Mouse (Mus musculus): ENCODE results near the gene Tmem135. TPM values are rescaled to one million over a fixed set of nuclear protein-coding genes. Genes with fewer than 3 reads are reported as not detected.

The Tmem135 gene
- polyA plus RNA-seq, 1 experiment: 203 TPM

DNA sequence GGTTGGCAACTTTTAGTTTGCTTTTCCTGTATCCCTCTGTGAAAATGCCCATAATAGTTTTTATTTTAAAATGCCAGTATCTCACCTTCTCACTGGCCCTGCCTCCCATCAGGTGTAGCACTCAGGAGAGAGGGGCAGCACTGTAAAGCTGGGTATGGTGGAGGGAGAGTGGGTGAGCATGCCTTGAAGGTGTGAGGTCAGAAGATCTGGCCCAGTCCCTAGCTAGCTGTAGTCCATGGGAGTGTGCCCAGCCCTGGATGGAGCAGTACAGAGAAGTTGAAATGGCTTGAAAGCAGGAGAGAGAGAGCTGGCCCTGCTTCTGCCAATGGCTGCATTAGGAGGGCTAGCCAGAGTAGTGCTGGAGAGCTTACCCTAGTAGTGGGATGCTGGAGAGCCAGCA, 202.1 kb downstream of the Tmem135 start:
- Histone ChIP-seq H3K4me1 (ENCODE audit: control insufficient read depth, insufficient read depth, insufficient read length, low read length) (0 out of 2 replicates have a peak, but pooled peaks cover 4% of the 10 kb centered on the region), H3K27ac (ENCODE audit: insufficient read depth, low read depth, low read length) (no peak overlapping the region), H3K36me3 (ENCODE audit: control insufficient read depth, insufficient read depth, low read length) (no peaks in the 10 kb centered on the region), H3K27me3 (ENCODE audit: control insufficient read depth, insufficient read depth, low read length) (no peaks in the 10 kb centered on the region), H3K4me3 (ENCODE audit: low read depth, low read length) (no peak overlapping the region)
- TF ChIP-seq POLR2A (IDR thresholded peaks at IDR 0.05; ENCODE audit: low read depth, low read length): no peak
- TF ChIP-seq CTCF (IDR thresholded peaks at IDR 0.05; ENCODE audit: extremely low read depth, insufficient read length, insufficient replicate concordance, low read depth, low read length): no peak

GRCm38 (mm10) chr7:89198499-89198898, 205.5 kb downstream of the Tmem135 start:
- Histone ChIP-seq H3K4me3 (ENCODE audit: low read depth, low read length) (no peak overlapping the region), H3K27me3 (ENCODE audit: control insufficient read depth, insufficient read depth, low read length) (no peaks in the 10 kb centered on the region), H3K27ac (ENCODE audit: insufficient read depth, low read depth, low read length) (no peak overlapping the region), H3K4me1 (ENCODE audit: control insufficient read depth, insufficient read depth, insufficient read length, low read length) (0 out of 2 replicates have a peak, but pooled peaks cover 4% of the 10 kb centered on the region), H3K36me3 (ENCODE audit: control insufficient read depth, insufficient read depth, low read length) (no peaks in the 10 kb centered on the region)
- TF ChIP-seq POLR2A (IDR thresholded peaks at IDR 0.05; ENCODE audit: low read depth, low read length) (no peak), CTCF (IDR thresholded peaks at IDR 0.05; ENCODE audit: extremely low read depth, insufficient read length, insufficient replicate concordance, low read depth, low read length) (no peak)
- WGBS: 95% methylated on average over 4 of the region's 4 CpGs

DNA sequence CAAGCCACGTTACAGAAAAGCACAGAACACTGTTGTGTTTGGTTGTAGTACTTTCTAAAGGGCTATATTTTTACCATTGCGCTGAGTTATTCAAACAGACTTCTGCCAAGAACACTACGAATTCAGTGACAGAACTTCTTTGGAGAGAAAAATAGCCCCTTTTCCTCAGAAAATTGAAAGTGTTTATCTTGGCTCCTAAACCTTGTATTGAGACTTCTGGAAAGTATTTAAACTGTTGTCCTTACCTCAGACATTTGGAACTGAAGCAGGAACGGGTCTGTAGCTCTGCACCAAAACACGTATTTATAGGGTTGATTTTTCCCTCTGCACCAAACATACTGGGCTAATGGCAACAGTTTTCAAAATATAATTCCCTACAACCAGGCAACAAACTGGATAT, 210.6 kb downstream of the Tmem135 start:
- H3K36me3 ChIP-seq (ENCODE audit: control insufficient read depth, insufficient read depth, low read length): no peaks in the 10 kb centered on the region
- no peaks in the 10 kb centered on the region for H3K4me1 ChIP-seq (ENCODE audit: control insufficient read depth, insufficient read depth, insufficient read length, low read length)
- no peaks in the 10 kb centered on the region for H3K27me3 ChIP-seq (ENCODE audit: control insufficient read depth, insufficient read depth, low read length)
- WGBS: 80% methylated on average over 5 of the region's 5 CpGs
- no peak for TF ChIP-seq POLR2A (IDR thresholded peaks at IDR 0.05; ENCODE audit: low read depth, low read length)
- no peak for TF ChIP-seq CTCF (IDR thresholded peaks at IDR 0.05; ENCODE audit: extremely low read depth, insufficient read length, insufficient replicate concordance, low read depth, low read length)
- H3K4me3 ChIP-seq (ENCODE audit: low read depth, low read length): no peak overlapping the region
- H3K27ac ChIP-seq (ENCODE audit: insufficient read depth, low read depth, low read length): no peak overlapping the region

DNA sequence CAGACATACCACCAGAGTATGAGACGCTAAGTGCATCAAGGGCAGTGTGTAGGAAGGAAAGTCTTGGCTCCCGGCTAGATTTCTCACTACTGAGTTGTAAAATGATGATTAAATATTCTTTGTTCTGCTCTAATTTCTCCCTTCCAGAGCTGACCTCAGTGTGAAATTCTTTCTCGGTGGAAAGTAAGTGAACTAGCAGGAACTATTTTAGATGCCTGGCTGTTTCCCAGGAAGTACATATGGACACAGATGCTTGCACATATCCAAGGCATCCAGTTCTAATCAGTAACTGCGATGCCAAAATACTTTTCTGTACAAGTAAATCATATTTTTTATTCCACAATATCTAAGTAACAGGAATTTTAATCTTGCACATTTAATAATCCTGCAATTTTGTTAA, 220.1 kb downstream of the Tmem135 start:
- Histone ChIP-seq H3K27ac (ENCODE audit: insufficient read depth, low read depth, low read length) (no peak overlapping the region), H3K27me3 (ENCODE audit: control insufficient read depth, insufficient read depth, low read length) (no peaks in the 10 kb centered on the region), H3K4me3 (ENCODE audit: low read depth, low read length) (no peak overlapping the region), H3K36me3 (ENCODE audit: control insufficient read depth, insufficient read depth, low read length) (no peaks in the 10 kb centered on the region), H3K4me1 (ENCODE audit: control insufficient read depth, insufficient read depth, insufficient read length, low read length) (no peaks in the 10 kb centered on the region)
- 78% methylated on average over 4 of the region's 4 CpGs for WGBS
- TF ChIP-seq POLR2A (IDR thresholded peaks at IDR 0.05; ENCODE audit: low read depth, low read length) (no peak), CTCF (IDR thresholded peaks at IDR 0.05; ENCODE audit: extremely low read depth, insufficient read length, insufficient replicate concordance, low read depth, low read length) (no peak)

- no peak for TF ChIP-seq POLR2A (IDR thresholded peaks at IDR 0.05; ENCODE audit: low read depth, low read length)
- TF ChIP-seq CTCF (IDR thresholded peaks at IDR 0.05; ENCODE audit: extremely low read depth, insufficient read length, insufficient replicate concordance, low read depth, low read length): no peak
- no peak overlapping the region for H3K4me3 ChIP-seq (ENCODE audit: low read depth, low read length)
- H3K27ac ChIP-seq (ENCODE audit: insufficient read depth, low read depth, low read length): no peak overlapping the region
- H3K27me3 ChIP-seq (ENCODE audit: control insufficient read depth, insufficient read depth, low read length): no peaks in the 10 kb centered on the region
- no peaks in the 10 kb centered on the region for H3K4me1 ChIP-seq (ENCODE audit: control insufficient read depth, insufficient read depth, insufficient read length, low read length)
- no peaks in the 10 kb centered on the region for H3K36me3 ChIP-seq (ENCODE audit: control insufficient read depth, insufficient read depth, low read length)
- WGBS: 74% methylated on average over 5 of the region's 5 CpGs
These were observed 221.1 kb downstream of the Tmem135 start for GRCm38 (mm10) chr7:89182943-89183342.

DNA sequence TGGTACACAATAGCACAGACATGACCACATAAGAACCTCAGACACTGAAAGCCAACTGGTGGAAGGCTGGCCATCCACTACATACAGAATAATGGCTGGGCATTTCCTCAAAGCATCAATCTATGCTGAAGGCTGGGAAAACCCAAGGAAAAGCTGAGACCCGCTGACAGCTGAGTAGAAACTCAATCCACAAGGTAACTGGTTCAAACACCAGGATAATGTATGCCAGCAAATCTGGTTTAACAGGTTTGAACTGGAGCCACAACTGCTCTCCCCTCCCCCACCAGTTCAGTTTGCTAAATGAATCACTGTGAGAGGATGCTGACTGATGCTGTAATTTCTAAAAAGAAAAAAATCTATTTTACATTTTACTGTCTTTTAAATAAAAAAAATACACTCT, 222.7 kb downstream of the Tmem135 start:
- H3K27me3 ChIP-seq (ENCODE audit: control insufficient read depth, insufficient read depth, low read length): no peaks in the 10 kb centered on the region
- TF ChIP-seq POLR2A (IDR thresholded peaks at IDR 0.05; ENCODE audit: low read depth, low read length) (no peak), CTCF (IDR thresholded peaks at IDR 0.05; ENCODE audit: extremely low read depth, insufficient read length, insufficient replicate concordance, low read depth, low read length) (no peak)
- no peaks in the 10 kb centered on the region for H3K4me1 ChIP-seq (ENCODE audit: control insufficient read depth, insufficient read depth, insufficient read length, low read length)
- H3K4me3 ChIP-seq (ENCODE audit: low read depth, low read length): no peak overlapping the region
- H3K27ac ChIP-seq (ENCODE audit: insufficient read depth, low read depth, low read length): no peak overlapping the region
- H3K36me3 ChIP-seq (ENCODE audit: control insufficient read depth, insufficient read depth, low read length): no peaks in the 10 kb centered on the region
- WGBS: 63% methylated on average over 1 of the region's 1 CpGs

- H3K36me3 ChIP-seq (ENCODE audit: control insufficient read depth, insufficient read depth, low read length): no peaks in the 10 kb centered on the region
- H3K27ac ChIP-seq (ENCODE audit: insufficient read depth, low read depth, low read length): no peak overlapping the region
- no peaks in the 10 kb centered on the region for H3K4me1 ChIP-seq (ENCODE audit: control insufficient read depth, insufficient read depth, insufficient read length, low read length)
- WGBS: 89% methylated on average over 2 of the region's 2 CpGs
- H3K27me3 ChIP-seq (ENCODE audit: control insufficient read depth, insufficient read depth, low read length): no peaks in the 10 kb centered on the region
- no peak overlapping the region for H3K4me3 ChIP-seq (ENCODE audit: low read depth, low read length)
- TF ChIP-seq CTCF (IDR thresholded peaks at IDR 0.05; ENCODE audit: extremely low read depth, insufficient read length, insufficient replicate concordance, low read depth, low read length): no peak
- TF ChIP-seq POLR2A (IDR thresholded peaks at IDR 0.05; ENCODE audit: low read depth, low read length): no peak
These were observed 225.4 kb downstream of the Tmem135 start for GRCm38 (mm10) chr7:89178601-89179000.

- Histone ChIP-seq H3K4me3 (ENCODE audit: low read depth, low read length) (no peak overlapping the region), H3K27ac (ENCODE audit: insufficient read depth, low read depth, low read length) (no peak overlapping the region), H3K27me3 (ENCODE audit: control insufficient read depth, insufficient read depth, low read length) (no peaks in the 10 kb centered on the region), H3K4me1 (ENCODE audit: control insufficient read depth, insufficient read depth, insufficient read length, low read length) (no peaks in the 10 kb centered on the region), H3K36me3 (ENCODE audit: control insufficient read depth, insufficient read depth, low read length) (no peaks in the 10 kb centered on the region)
- no peak for TF ChIP-seq POLR2A (IDR thresholded peaks at IDR 0.05; ENCODE audit: low read depth, low read length)
- no peak for TF ChIP-seq CTCF (IDR thresholded peaks at IDR 0.05; ENCODE audit: extremely low read depth, insufficient read length, insufficient replicate concordance, low read depth, low read length)
These were observed 226.1 kb downstream of the Tmem135 start for GRCm38 (mm10) chr7:89177926-89178325.

All from small intestine, adult 2 months (tissue).